Mouse (Mus musculus): Measurements from ENCODE around the gene Piga. TPM values are rescaled to one million over a fixed set of nuclear protein-coding genes. Genes with fewer than 3 reads are reported as not detected.
A peak's percentile ranks its signal among the peaks of the same experiment; 100 is the strongest.

The Piga gene
- total RNA-seq (2022), result 1 to 10 TPM; 6.0 to 6.9 (median 6.2) TPM

DNA sequence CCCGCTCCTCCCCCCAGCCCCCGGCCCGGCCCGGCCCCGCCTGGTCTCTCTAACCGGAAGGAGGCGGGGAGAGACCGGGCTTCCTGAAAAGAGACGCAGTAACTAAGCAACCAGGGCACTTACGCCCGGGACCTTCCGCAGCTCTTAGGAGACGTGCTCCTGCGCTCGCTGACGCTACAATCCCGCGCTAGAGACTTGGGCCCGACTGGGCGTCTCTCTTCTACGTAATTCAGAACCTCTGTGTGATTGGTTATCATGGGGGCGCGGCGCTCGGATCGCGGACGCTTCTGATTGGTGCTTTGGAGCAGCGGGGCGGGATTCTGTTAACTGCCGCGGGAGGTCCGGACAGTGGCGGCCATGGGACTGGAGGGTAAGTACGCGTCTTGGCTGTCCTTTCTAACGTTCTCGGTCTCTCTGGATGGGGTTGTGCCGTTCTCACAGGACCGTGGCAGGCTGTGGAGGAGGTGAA is at the start of gene Piga:
TSS of gene Piga (plus strand) at position 317 of the 469 bp plus-strand sequence.
- peak; percentile 75 to 96 for DNase-seq (ENCODE audit: low spot score in 2 of 2)

DNA sequence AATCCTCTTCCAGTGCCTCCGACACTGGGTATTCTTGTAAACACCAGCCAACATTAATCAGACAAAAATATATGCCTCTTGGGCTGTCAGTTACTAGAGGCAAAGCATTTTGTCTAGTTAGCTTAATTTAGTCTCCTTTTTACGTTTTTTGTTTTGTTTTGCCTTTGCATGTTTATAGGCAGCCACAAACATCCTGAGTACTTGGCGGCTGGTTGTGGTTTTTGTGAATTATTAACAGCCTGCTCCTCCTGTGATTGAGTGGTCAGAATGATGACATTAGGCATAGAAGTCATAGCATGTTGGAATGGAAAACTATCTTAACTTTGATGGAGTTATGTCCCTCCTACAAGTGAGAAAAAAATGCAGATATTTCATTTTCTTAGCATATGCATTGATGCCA is 49.0 kb upstream of the Piga start:
- DNase-seq (ENCODE audit: low spot score in 2 of 2), result no peak

DNA sequence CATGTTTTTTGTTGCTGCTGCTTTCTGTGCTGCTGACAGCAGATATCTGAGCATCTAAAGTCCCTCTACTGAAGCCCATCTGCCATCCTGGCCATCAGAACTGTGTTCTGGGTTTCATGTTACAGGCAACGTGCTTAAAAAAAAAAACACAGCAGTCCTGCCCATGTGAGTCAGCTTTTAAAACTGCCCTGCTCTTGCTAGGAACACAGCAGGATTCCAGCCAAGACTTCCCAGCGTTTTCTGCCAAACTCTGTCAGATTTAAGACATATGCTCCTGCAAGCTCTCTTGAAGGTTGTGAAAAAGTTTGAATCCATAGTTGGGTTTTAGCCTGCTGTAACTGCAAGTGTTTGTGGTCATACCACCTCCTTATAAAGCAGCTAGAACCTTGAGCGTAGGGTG is 46.5 kb upstream of the Piga start, which contains the start of gene Vegfd:
TSS of gene Vegfd (plus strand) at position 298 of the 400 bp plus-strand sequence.
- peak in 1 of 2 experiments; percentile 57 for DNase-seq (ENCODE audit: low spot score in 2 of 2)

- DNase-seq (ENCODE audit: low spot score in 2 of 2), result no peak
Observed at GRCm38 (mm10) chrX:164374586-164374985, 45.0 kb upstream of the Piga start.

DNA sequence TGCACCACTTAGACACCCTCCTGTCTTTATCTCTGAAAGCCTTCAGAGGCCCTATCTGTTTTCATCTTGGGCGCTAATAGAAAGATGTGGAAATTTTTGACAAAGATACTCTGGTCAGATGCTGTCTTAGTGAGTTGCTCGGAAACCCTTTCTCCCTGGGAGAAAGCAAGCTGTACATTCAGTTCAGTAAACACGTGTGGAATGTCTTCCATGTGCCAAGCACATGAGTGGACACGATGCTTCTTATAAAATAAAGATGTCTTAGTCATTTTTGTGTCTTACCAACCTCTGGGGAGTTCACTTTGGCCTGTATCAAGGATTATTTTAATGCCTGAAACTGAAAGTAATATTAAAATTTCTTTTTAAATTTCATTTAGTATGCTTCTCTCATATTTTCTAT is 39.9 kb upstream of the Piga start:
- DNase-seq (ENCODE audit: low spot score in 2 of 2), result no peak

DNA sequence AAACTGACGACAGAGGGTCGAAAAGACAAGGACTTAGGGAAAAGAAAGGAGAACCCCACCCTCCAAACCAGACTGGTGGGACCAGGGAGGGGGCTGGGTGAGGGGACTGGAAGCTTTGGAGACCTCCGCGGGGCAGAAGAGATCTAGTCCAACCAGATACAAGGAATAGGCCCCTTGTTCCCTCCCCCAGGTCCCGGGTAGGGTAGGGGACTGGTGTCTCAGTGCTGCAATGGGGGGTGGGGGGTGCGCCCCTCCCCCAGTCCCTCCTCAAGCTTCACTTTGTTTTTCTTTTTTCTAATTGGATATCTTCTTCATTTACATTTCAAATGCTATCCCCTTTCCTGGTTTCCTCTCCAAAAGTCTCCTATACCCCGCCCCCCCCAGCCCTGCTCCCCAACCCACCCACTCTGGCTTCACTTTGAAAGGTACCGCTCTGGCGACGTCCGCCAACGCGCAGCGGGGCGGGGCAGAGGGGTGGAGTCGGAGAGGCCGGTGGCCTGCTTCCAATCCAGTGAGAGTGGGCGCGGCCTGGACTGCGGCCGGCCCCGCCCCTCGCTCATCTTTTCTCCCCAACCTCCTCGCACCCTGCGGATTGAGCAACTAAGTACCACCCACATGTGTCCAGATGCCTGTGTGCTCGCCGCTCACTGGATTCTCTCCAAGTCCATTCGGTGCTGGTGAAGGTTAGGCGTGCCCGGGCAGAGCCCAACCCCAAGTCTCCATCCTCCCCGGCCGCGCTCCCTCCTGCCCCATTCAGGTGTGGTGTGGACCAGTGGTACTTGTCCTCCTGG is 37.8 kb upstream of the Piga start:
- peak; percentile 27 to 66 for DNase-seq (ENCODE audit: low spot score in 2 of 2)

- no peak for DNase-seq (ENCODE audit: low spot score in 2 of 2)
Observed at GRCm38 (mm10) chrX:164394091-164394490, 25.5 kb upstream of the Piga start.

GRCm38 (mm10) chrX:164398456-164398855 is 21.1 kb upstream of the Piga start:
- DNase-seq (ENCODE audit: low spot score in 2 of 2), result no peak

GRCm38 (mm10) chrX:164405080-164405649 is 14.4 kb upstream of the Piga start:
- DNase-seq (ENCODE audit: low spot score in 2 of 2), result no peak

GRCm38 (mm10) chrX:164406133-164407022 is 13.2 kb upstream of the Piga start:
- no peak for DNase-seq (ENCODE audit: low spot score in 2 of 2)

- no peak for DNase-seq (ENCODE audit: low spot score in 2 of 2)
Observed at GRCm38 (mm10) chrX:164408301-164408927, 11.2 kb upstream of the Piga start.

- DNase-seq (ENCODE audit: low spot score in 2 of 2), result no peak
Observed at GRCm38 (mm10) chrX:164410562-164410961, 9.0 kb upstream of the Piga start.

DNA sequence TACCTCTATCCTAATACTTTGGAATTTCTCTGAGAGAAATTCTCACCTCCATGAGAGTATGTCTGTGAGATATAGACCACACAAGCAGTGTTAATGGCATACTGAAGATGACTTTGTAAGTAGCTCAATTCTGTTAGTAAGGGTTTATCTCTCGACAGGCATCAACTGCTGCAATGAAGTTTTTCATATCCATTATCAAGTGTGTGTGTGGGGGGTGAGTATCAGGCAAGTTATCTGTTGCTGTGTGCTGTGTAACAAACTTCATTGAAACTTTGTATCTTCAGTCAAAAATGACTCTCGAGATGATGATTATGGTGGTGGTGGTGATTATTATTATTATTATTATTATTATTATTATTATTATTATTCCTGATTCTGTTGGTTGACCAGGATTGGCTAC is 2.8 kb upstream of the Piga start:
- no peak for DNase-seq (ENCODE audit: low spot score in 2 of 2)

GRCm38 (mm10) chrX:164418008-164418407 is 1.6 kb upstream of the Piga start:
- DNase-seq (ENCODE audit: low spot score in 2 of 2), result no peak

- DNase-seq (ENCODE audit: low spot score in 2 of 2), result no peak
Observed at GRCm38 (mm10) chrX:164419955-164420354, 368 bp downstream of the Piga start.

- DNase-seq (ENCODE audit: low spot score in 2 of 2), result no peak
Observed at GRCm38 (mm10) chrX:164420518-164420917, 931 bp downstream of the Piga start.

GRCm38 (mm10) chrX:164424821-164425220 is 5.2 kb downstream of the Piga start:
- no peak for DNase-seq (ENCODE audit: low spot score in 2 of 2)

DNA sequence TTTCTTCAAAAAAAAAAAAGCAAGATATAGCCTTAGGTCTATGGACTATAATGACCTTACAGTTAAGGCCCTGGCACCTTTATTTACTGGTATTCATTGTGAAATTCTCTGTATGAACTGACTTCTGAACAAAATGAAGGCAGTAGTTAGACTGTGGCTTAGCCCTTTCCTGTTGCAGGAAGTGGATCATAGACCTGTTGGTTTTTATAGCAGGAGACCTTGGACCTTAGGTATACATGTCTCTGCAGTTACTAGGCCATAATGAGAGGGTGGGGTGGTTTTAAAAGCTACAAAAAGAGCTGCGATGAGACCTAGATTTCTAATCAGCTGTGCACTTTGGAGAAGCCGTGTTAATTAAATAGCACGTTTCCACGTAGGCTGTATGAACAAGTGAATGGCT is 7.7 kb downstream of the Piga start:
- DNase-seq (ENCODE audit: low spot score in 2 of 2), result no peak

DNA sequence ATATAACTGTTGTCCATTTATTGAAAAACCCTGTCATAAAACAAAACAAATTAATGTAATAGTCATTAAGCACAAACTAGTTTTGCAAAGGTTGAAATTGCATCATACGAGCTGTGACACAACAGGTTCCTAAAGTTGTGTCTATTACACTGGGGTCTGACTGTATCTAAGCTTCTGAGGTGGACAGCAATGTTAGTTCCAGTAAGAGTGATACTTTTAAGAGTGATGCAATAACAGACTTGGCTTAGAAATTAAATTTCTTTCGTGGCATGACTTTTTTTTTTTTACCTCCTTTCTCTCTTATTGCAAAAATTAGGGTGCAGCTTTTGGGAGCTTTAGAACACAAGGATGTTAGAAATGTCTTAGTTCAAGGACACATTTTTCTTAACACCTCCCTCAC is 8.6 kb downstream of the Piga start:
- no peak for DNase-seq (ENCODE audit: low spot score in 2 of 2)

- no peak for DNase-seq (ENCODE audit: low spot score in 2 of 2)
Observed at GRCm38 (mm10) chrX:164430621-164431020, 11.0 kb downstream of the Piga start.

DNA sequence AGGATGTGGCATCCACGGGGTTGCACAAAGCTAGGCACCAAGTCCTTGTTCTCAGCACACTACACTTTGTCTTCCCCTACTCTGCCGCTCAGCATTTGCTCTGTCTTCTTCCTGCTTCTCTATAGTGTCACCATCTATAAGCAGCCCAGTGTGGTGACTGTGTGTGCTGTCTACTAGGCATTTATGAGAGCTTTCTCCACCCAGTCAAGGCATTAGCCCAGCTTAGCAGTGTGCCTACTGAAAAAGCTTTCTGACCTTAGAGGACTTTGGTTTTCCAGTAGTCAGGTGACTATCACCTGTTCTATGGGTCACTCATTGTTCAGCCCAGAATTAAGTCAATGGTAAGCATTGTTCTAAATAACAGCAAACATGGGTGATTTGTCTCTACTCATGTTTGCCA is 11.5 kb downstream of the Piga start:
- DNase-seq (ENCODE audit: low spot score in 2 of 2), result no peak

All from left cerebral cortex, adult 8-10 months (tissue).